ENCODE assay signal across 8 mouse cellular contexts in genomic region chr5:122899777-122900557, GRCm38 (mm10). TPM values are rescaled to one million over a fixed set of nuclear protein-coding genes. Genes with fewer than 3 reads are reported as not detected.
DNase-seq lines count a peak whose midpoint lies in the region; ATAC-seq lines count a peak whose summit lies in the region.

No protein-coding gene starts in this region.

- H3K36me3 ChIP-seq in hindbrain, embryonic 15.5 days: no peaks in the 10 kb centered on the region

- H3K27ac ChIP-seq in hindbrain, embryonic 15.5 days (replicated peaks): peak overlapping the region; percentile 96

- peaks cover 32% of the 10 kb centered on the region for H3K4me1 ChIP-seq in hindbrain, embryonic 15.5 days (replicated peaks)

- peak overlapping the region; percentile 87 for H3K4me2 ChIP-seq in hindbrain, embryonic 15.5 days

- ATAC-seq in hindbrain, embryonic 15.5 days (ENCODE audit: low FRiP score, low read depth): peak; percentile 98

- WGBS in hindbrain, embryonic 15.5 days: 0% methylated on average over 32 of the region's 120 CpGs

- H3K4me3 ChIP-seq in hindbrain, embryonic 15.5 days: peak overlapping the region; percentile 68

- peak; percentile 67 for DNase-seq in WW6 (ENCODE audit: low read depth, low spot score)
- DNase-seq in cerebellum, postnatal 36 days: peak; percentile 79 to 89
- peak; percentile 70 to 74 for DNase-seq in frontal cortex, postnatal 36 days (ENCODE audit: low spot score in 2 of 2)
- peak; percentile 77 for DNase-seq in left cerebral cortex, adult 11 months (ENCODE audit: low spot score)
- peak; percentile 93 for DNase-seq in lung, postnatal 36 days
- DNase-seq in retina, postnatal 1 day: peak; percentile 95
- DNase-seq in thymus, postnatal 4 days: peak; percentile 94

- peak overlapping the region; percentile 88 for H3K9ac ChIP-seq in hindbrain, embryonic 15.5 days

- no peaks in the 10 kb centered on the region for H3K9me3 ChIP-seq in hindbrain, embryonic 15.5 days

- H3K27me3 ChIP-seq in hindbrain, embryonic 15.5 days: no peaks in the 10 kb centered on the region

RNA-seq across cellular contexts. Expression of gene Rnf34, which starts 50.1 kb away (rescaled TPM):
- 45.0 and 47.5 TPM in 2 replicates for polyA plus RNA-seq in hindbrain, embryonic 15.5 days (2015; fragmentation: Nextera tagmentation; extraction: Ambion mirVana)

Comparison
In these comparisons a context has a peak if more than half of its experiments do, and no peak if none do; other contexts are left out.
1. Peak in every context shown above with its lines: DNase-seq, ATAC-seq, H3K4me3 ChIP-seq and H3K27ac ChIP-seq.